Mouse (Mus musculus): Measurements from ENCODE around the gene Rbfox3. TPM values are rescaled to one million over a fixed set of nuclear protein-coding genes. Genes with fewer than 3 reads are reported as not detected.

Rbfox3 gene
- polyA plus RNA-seq, 1 experiment from 2014 or later = 1.5 TPM

GRCm38 (mm10) chr11:118607927-118608326 is 303.5 kb downstream of the Rbfox3 start:
- no peak overlapping the region for H3K4me3 ChIP-seq
- 45% methylated on average over 8 of the region's 8 CpGs for WGBS

GRCm38 (mm10) chr11:118605570-118605969 is 305.8 kb downstream of the Rbfox3 start:
- Histone ChIP-seq H3K9ac (no peak overlapping the region), H3K4me3 (no peak overlapping the region), H3K27me3 (peaks cover 35% of the 10 kb centered on the region), H3K9me3 (no peaks in the 10 kb centered on the region), H3K27ac (no peak overlapping the region), H3K4me1 (no peaks in the 10 kb centered on the region; the same call in 1 of the 2 replicates), H3K36me3 (no peaks in the 10 kb centered on the region), H3K4me2 (no peak overlapping the region)
- no peak for ATAC-seq (ENCODE audit: insufficient number of reproducible peaks, insufficient read depth, low FRiP score, low TSS enrichment, low read depth)
- 65% methylated on average over 2 of the region's 2 CpGs for WGBS

More at GRCm38 (mm10) chr11:118607927-118608326, 303.5 kb downstream of the Rbfox3 start:
- Histone ChIP-seq H3K9me3 (no peaks in the 10 kb centered on the region), H3K27ac (no peak overlapping the region), H3K9ac (no peak overlapping the region), H3K4me1 (no peaks in the 10 kb centered on the region; the same call in 1 of the 2 replicates), H3K27me3 (peaks cover 38% of the 10 kb centered on the region), H3K36me3 (no peaks in the 10 kb centered on the region), H3K4me2 (no peak overlapping the region)
- ATAC-seq (ENCODE audit: insufficient number of reproducible peaks, insufficient read depth, low FRiP score, low TSS enrichment, low read depth) = no peak

- H3K27me3 ChIP-seq = peaks cover 28% of the 10 kb centered on the region
- H3K27ac ChIP-seq = no peak overlapping the region
- H3K9me3 ChIP-seq = no peaks in the 10 kb centered on the region
- H3K4me1 ChIP-seq = no peaks in the 10 kb centered on the region
- H3K4me2 ChIP-seq = no peak overlapping the region
- 70% methylated on average over 6 of the region's 6 CpGs for WGBS
- ATAC-seq (ENCODE audit: insufficient number of reproducible peaks, insufficient read depth, low FRiP score, low TSS enrichment, low read depth) = no peak
- H3K4me3 ChIP-seq = no peak overlapping the region
- no peaks in the 10 kb centered on the region for H3K36me3 ChIP-seq
- no peak overlapping the region for H3K9ac ChIP-seq
These were observed 307.2 kb downstream of the Rbfox3 start for GRCm38 (mm10) chr11:118604206-118604605.

- H3K27ac ChIP-seq = no peak overlapping the region
- peaks cover 22% of the 10 kb centered on the region for H3K27me3 ChIP-seq
- no peak overlapping the region for H3K4me2 ChIP-seq
- H3K9ac ChIP-seq = no peak overlapping the region
- no peak for ATAC-seq (ENCODE audit: insufficient number of reproducible peaks, insufficient read depth, low FRiP score, low TSS enrichment, low read depth)
- H3K4me3 ChIP-seq = no peak overlapping the region
- 2% methylated on average over 10 of the region's 10 CpGs for WGBS
- H3K4me1 ChIP-seq = no peaks in the 10 kb centered on the region
- no peaks in the 10 kb centered on the region for H3K9me3 ChIP-seq
- no peaks in the 10 kb centered on the region for H3K36me3 ChIP-seq
These were observed 308.3 kb downstream of the Rbfox3 start for GRCm38 (mm10) chr11:118603126-118603525.

GRCm38 (mm10) chr11:118601484-118601883 is 309.9 kb downstream of the Rbfox3 start:
- WGBS = 54% methylated on average over 9 of the region's 9 CpGs
- Histone ChIP-seq H3K4me3 (no peak overlapping the region), H3K4me2 (no peak overlapping the region), H3K4me1 (no peaks in the 10 kb centered on the region), H3K9ac (no peak overlapping the region), H3K36me3 (no peaks in the 10 kb centered on the region), H3K27me3 (peaks cover 18% of the 10 kb centered on the region), H3K9me3 (no peaks in the 10 kb centered on the region), H3K27ac (no peak overlapping the region)
- no peak for ATAC-seq (ENCODE audit: insufficient number of reproducible peaks, insufficient read depth, low FRiP score, low TSS enrichment, low read depth)

GRCm38 (mm10) chr11:118600168-118600567 is 311.2 kb downstream of the Rbfox3 start:
- H3K27ac ChIP-seq = no peak overlapping the region
- no peaks in the 10 kb centered on the region for H3K9me3 ChIP-seq
- H3K9ac ChIP-seq = no peak overlapping the region
- ATAC-seq (ENCODE audit: insufficient number of reproducible peaks, insufficient read depth, low FRiP score, low TSS enrichment, low read depth) = no peak
- H3K27me3 ChIP-seq = peaks cover 18% of the 10 kb centered on the region
- no peaks in the 10 kb centered on the region for H3K4me1 ChIP-seq
- H3K4me2 ChIP-seq = no peak overlapping the region
- H3K36me3 ChIP-seq = no peaks in the 10 kb centered on the region
- WGBS = 5% methylated on average over 9 of the region's 9 CpGs
- no peak overlapping the region for H3K4me3 ChIP-seq

GRCm38 (mm10) chr11:118598726-118599125 is 312.7 kb downstream of the Rbfox3 start:
- Histone ChIP-seq H3K4me2 (no peak overlapping the region), H3K27me3 (peaks cover 18% of the 10 kb centered on the region), H3K36me3 (no peaks in the 10 kb centered on the region), H3K27ac (no peak overlapping the region), H3K4me1 (no peaks in the 10 kb centered on the region), H3K9ac (no peak overlapping the region), H3K4me3 (no peak overlapping the region), H3K9me3 (no peaks in the 10 kb centered on the region)
- ATAC-seq (ENCODE audit: insufficient number of reproducible peaks, insufficient read depth, low FRiP score, low TSS enrichment, low read depth) = no peak
- WGBS = 60% methylated on average over 5 of the region's 5 CpGs

GRCm38 (mm10) chr11:118584826-118585225 is 326.6 kb downstream of the Rbfox3 start:
- Histone ChIP-seq H3K27me3 (0 out of 2 replicates have a peak, but pooled peaks cover under 1% of the 10 kb centered on the region), H3K9ac (no peak overlapping the region), H3K27ac (no peak overlapping the region), H3K4me3 (no peak overlapping the region), H3K36me3 (no peaks in the 10 kb centered on the region), H3K4me2 (no peak overlapping the region), H3K9me3 (no peaks in the 10 kb centered on the region), H3K4me1 (no peaks in the 10 kb centered on the region)
- 5% methylated on average over 15 of the region's 15 CpGs for WGBS
- no peak for ATAC-seq (ENCODE audit: insufficient number of reproducible peaks, insufficient read depth, low FRiP score, low TSS enrichment, low read depth)

- Histone ChIP-seq H3K27ac (no peak overlapping the region), H3K36me3 (no peaks in the 10 kb centered on the region), H3K4me3 (no peak overlapping the region), H3K4me1 (no peaks in the 10 kb centered on the region), H3K9ac (no peak overlapping the region), H3K27me3 (0 out of 2 replicates have a peak, but pooled peaks cover 4% of the 10 kb centered on the region), H3K9me3 (no peaks in the 10 kb centered on the region), H3K4me2 (no peak overlapping the region)
- WGBS = 100% methylated on average over 1 of the region's 1 CpGs
- ATAC-seq (ENCODE audit: insufficient number of reproducible peaks, insufficient read depth, low FRiP score, low TSS enrichment, low read depth) = no peak
These were observed 327.4 kb downstream of the Rbfox3 start for GRCm38 (mm10) chr11:118583989-118584388.

GRCm38 (mm10) chr11:118583573-118583972 is 327.8 kb downstream of the Rbfox3 start:
- WGBS = 90% methylated on average over 8 of the region's 8 CpGs
- H3K27ac ChIP-seq = no peak overlapping the region
- H3K4me1 ChIP-seq = no peaks in the 10 kb centered on the region
- H3K4me2 ChIP-seq = no peak overlapping the region
- ATAC-seq (ENCODE audit: insufficient number of reproducible peaks, insufficient read depth, low FRiP score, low TSS enrichment, low read depth) = no peak
- H3K9ac ChIP-seq = no peak overlapping the region
- H3K9me3 ChIP-seq = no peaks in the 10 kb centered on the region
- no peaks in the 10 kb centered on the region for H3K36me3 ChIP-seq
- 0 out of 2 replicates have a peak, but pooled peaks cover 4% of the 10 kb centered on the region for H3K27me3 ChIP-seq
- no peak overlapping the region for H3K4me3 ChIP-seq

GRCm38 (mm10) chr11:118581019-118581418 is 330.4 kb downstream of the Rbfox3 start:
- Histone ChIP-seq H3K27me3 (peaks cover 23% of the 10 kb centered on the region), H3K9ac (no peak overlapping the region), H3K4me1 (no peaks in the 10 kb centered on the region), H3K9me3 (no peaks in the 10 kb centered on the region), H3K27ac (no peak overlapping the region), H3K4me3 (no peak overlapping the region), H3K36me3 (no peaks in the 10 kb centered on the region), H3K4me2 (no peak overlapping the region)
- ATAC-seq (ENCODE audit: insufficient number of reproducible peaks, insufficient read depth, low FRiP score, low TSS enrichment, low read depth) = no peak
- WGBS = 43% methylated on average over 4 of the region's 4 CpGs

GRCm38 (mm10) chr11:118579622-118580021 is 331.8 kb downstream of the Rbfox3 start:
- 82% methylated on average over 8 of the region's 8 CpGs for WGBS
- Histone ChIP-seq H3K4me2 (no peak overlapping the region), H3K27me3 (peaks cover 37% of the 10 kb centered on the region), H3K9me3 (no peaks in the 10 kb centered on the region), H3K36me3 (no peaks in the 10 kb centered on the region), H3K4me3 (no peak overlapping the region), H3K9ac (no peak overlapping the region), H3K27ac (no peak overlapping the region), H3K4me1 (no peaks in the 10 kb centered on the region)
- no peak for ATAC-seq (ENCODE audit: insufficient number of reproducible peaks, insufficient read depth, low FRiP score, low TSS enrichment, low read depth)
